Mouse (Mus musculus): Measurements from ENCODE around the gene Rrn3. TPM values are rescaled to one million over a fixed set of nuclear protein-coding genes. Genes with fewer than 3 reads are reported as not detected.
"Not testable (repeated sequence)": the region's sequence is repeated elsewhere in the genome, so short reads cannot be mapped to it uniquely, and the experiment has no call there.

Gene Rrn3
- 31.8 and 33.0 TPM in 2 replicates for polyA plus RNA-seq (2012; rRNA removed)

DNA sequence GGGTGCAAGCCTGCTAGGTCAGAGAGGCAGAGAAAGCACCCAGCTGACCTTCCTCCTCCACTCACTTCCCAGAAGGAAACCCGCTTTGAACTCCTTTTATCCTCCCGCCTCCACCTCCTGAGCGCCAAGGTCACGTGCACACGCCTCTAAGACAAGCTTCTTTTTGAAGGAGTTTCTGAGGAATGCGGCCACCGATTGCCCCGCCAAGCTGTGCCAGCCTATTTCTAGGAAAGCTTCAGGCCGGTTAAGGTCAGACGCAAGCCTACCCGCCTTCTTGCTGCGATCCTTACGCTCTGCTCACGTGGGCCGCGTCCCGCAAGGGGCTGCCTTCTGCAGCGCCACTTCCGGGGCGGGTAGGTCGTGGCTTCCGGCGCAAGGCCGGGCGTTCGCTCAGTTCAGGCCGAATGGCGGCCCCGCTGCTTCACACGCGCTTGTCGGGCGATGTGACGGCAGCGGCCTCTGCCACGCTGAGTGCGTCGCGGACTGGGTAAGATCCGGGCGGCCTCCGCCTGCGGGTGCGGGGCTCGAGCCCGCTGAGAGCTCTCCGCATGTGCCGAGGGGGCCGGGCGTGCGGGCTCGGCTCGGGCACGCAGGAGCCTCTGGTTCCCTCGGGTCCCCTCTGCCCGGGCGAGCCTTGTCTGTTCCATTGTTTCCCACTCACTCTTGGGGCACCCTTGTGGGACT is at the start of gene Rrn3:
TSS of gene Rrn3 (plus strand) at position 356 of the 684 bp plus-strand sequence.
- peak; percentile 82 to 91 for DNase-seq (ENCODE audit: extremely low spot score in 1 of 2, low spot score in 1 of 2)

- no peak for DNase-seq (ENCODE audit: extremely low spot score in 1 of 2, low spot score in 1 of 2)
Observed at GRCm38 (mm10) chr16:13732786-13733185, 47.7 kb upstream of the Rrn3 start.

DNA sequence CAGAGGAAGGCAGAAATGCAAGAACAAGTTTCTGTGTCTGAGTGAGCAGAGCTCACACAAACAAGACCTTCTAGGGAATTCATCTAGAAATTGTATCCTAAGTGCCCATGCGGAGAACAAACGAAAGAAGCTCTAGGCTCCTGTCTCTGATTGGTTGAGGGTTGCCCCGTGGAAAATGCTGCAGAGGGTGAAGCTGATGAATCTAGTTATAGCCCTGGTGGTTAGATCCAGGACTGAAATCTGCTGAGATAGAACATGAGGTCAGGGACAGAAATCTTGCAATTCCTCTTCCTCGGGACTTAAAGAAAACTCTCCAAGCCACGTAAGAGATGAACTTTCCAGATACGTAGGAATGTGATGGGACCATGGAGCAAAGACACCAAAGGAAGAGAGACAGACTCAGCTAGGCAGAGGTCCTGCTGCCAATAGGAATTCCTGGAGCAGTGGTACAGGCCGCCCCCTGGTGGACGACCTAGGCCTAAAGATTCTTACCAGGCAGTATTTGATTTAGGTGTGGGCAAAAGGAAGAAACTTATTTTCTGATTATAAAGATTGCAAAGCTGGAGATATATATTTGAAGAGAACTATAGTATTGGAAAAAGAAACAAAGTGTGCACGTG is 46.9 kb upstream of the Rrn3 start:
- peak; percentile 28 to 88 for DNase-seq (ENCODE audit: extremely low spot score in 1 of 2, low spot score in 1 of 2)

GRCm38 (mm10) chr16:13735977-13736376 is 44.5 kb upstream of the Rrn3 start:
- DNase-seq (ENCODE audit: extremely low spot score in 1 of 2, low spot score in 1 of 2), result no peak

DNA sequence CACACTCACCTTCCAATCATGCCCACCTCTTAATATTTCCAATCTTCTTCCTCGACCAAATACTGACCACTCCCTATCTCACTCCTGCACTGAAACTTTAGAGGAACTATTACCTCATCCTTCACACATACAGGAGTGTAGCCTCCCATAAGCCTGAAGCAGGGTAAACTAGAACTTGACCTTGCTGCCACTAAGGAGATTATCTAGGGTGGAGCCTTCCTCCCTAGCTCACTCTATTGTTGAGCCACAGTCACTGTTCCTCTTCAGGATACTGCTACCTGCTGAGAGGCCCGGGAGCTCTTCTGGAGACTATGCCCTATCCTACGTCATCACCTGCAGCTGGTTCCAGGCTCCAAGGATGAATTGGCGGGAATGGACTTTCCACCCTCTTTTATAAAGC is 41.5 kb upstream of the Rrn3 start:
- not testable (repeated sequence) for DNase-seq (ENCODE audit: extremely low spot score in 1 of 2, low spot score in 1 of 2)

DNA sequence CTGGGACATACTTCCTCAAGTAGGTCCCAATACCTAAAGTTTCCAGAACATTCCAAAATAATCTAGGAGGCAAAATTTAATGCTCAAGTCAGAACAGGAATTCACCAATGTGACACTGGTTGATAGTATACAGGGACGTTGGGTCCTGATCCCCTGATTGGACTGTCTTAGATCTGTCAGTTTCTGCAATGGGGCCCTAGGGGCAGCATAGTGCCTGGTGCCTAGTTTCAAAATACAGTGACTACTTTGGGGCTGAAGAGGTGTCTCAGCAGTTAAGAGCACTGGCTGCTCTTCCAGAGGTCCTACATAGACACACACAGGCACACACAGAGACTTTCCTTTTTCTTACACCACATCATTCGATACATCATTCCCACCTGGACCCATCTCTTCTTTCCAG is 39.7 kb upstream of the Rrn3 start:
- no peak for DNase-seq (ENCODE audit: extremely low spot score in 1 of 2, low spot score in 1 of 2)

- no peak for DNase-seq (ENCODE audit: extremely low spot score in 1 of 2, low spot score in 1 of 2)
Observed at GRCm38 (mm10) chr16:13747708-13748107, 32.8 kb upstream of the Rrn3 start.

DNA sequence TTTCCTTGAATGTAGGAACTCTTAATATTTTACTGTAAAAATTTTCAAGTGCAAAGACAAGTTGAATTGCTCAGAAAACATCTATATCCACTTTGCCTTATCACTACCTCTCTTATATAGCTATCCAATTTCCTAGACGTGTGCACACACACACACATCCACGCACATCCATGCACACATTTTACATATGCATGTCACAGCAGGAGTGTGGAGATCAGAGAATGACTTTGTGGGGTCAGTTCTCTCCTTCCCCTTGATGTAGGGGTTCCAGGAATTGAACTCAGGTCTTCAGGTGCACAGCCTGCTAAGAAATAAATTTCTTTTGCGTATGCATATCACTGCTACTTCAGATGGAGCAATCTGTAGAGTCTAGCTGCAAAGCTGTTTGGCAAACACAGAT is 32.4 kb upstream of the Rrn3 start:
- DNase-seq (ENCODE audit: extremely low spot score in 1 of 2, low spot score in 1 of 2), result no peak

DNA sequence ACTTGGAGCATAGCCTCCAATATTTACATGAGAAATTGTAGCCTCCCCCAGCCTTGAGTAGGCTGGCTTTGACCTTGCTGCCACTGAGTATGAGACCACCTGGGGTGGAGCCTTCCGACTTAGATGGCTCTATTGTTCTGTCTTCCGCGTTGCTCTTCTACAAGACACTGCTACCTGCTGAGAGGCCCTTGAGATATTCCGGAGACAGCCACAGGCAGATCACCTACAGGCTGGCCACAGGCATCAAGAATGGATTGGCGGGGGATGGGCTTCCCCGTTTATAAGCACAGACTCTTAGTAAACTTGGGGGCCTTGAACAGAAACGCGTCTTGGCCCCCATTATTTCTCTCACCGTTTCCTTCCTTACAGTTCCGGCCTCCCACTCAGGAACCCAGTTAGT is 31.7 kb upstream of the Rrn3 start:
- DNase-seq (ENCODE audit: extremely low spot score in 1 of 2, low spot score in 1 of 2), result not testable (repeated sequence)

DNA sequence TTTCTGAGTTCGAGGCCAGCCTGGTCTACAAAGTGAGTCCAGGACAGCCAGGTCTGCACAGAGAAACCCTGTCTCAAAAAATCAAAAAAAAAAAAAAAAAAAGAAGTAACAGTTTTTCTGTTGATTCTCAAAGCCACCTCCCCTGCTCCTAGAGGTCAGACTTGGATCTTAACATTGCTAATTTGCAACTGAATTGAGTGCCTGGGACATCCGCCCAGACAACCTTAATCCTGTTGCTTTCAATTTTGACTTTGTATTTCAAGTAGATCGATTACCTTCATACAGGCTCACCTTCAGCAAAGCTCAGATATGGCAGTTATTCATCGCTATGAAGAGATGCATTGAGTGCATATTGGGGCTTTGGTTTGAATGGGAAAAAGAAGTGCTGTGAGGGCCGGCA is 31.2 kb upstream of the Rrn3 start:
- no peak for DNase-seq (ENCODE audit: extremely low spot score in 1 of 2, low spot score in 1 of 2)

DNA sequence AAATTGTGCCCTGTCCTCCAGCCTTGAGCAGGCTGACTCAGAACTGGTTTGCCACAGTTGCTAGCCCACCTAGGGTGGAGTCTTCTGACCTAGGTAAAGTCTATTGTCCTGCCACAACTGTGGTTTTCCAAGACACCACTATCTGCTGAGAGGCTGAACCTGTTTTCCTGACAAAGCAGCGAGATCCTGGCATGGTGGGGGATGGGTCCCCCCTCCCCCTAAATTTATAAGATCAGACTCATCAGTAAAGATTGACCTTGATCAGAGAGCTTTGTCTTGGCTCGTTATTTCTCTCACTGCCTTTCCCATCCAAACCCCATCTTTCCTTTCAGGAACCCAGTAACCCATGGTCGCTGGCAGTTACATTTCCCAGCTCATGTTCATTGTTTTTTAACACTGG is 30.5 kb upstream of the Rrn3 start:
- DNase-seq (ENCODE audit: extremely low spot score in 1 of 2, low spot score in 1 of 2), result no peak

GRCm38 (mm10) chr16:13750626-13751025 is 29.9 kb upstream of the Rrn3 start:
- DNase-seq (ENCODE audit: extremely low spot score in 1 of 2, low spot score in 1 of 2), result no peak

- no peak for DNase-seq (ENCODE audit: extremely low spot score in 1 of 2, low spot score in 1 of 2)
Observed at GRCm38 (mm10) chr16:13753986-13754385, 26.5 kb upstream of the Rrn3 start.

DNA sequence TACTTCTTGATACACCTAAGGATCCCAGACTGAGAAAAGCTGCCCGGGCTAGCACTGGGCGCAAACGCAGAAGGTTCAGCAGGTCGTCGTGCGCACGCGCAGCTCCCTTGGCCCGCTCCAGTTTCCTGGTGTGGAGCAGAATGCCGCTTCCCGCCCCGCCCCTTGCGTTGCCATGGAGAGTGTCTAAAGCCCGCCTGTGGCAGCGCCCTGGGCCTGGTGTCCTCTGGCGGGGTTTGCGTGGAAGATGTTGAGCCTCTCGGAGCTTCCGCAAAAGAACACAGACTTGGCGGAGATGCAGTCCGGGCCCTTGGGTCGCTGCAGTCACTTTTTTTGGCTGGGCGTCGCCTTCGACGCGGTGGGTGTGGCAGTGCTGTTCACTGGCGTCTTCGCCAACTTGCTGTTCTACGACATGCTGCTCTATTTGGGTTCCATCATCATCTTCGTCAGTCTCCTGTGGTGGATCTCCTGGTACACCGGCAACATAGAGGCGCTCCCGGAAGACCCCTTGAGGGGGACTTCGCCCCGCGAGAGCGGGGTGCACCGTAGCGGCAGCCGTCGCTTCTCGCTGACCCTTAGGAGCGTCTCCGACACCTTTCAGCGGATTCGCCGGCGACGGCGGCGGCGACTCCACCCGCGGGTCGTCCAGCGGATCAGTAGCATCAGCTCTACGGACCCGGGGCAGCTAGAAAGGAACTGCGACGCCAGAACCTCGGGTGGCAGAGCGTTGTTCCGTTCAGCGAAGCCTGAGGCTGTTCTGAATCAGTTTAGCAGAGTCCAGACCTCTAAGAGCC is 25.9 kb upstream of the Rrn3 start:
- peak; percentile 76 to 94 for DNase-seq (ENCODE audit: extremely low spot score in 1 of 2, low spot score in 1 of 2)

GRCm38 (mm10) chr16:13757823-13758222 is 22.7 kb upstream of the Rrn3 start:
- DNase-seq (ENCODE audit: extremely low spot score in 1 of 2, low spot score in 1 of 2), result no peak

DNA sequence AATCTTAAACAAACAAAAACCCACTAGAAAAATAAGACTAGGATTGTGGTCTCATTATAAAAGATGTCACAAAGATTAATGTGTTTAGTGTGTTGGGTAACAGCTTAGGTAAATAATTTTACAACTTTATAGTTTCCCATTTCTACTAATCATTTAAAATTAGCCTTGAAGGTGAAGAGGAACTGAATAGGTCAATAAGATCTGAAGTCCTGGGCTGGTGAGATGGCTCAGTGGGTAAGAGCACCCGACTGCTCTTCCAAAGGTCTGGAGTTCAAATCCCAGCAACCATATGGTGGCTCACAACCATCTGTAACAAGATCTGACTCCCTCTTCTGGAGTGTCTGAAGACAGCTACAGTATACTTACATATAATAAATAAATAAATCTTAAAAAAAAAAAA is 17.7 kb upstream of the Rrn3 start:
- not testable (repeated sequence) for DNase-seq (ENCODE audit: extremely low spot score in 1 of 2, low spot score in 1 of 2)

GRCm38 (mm10) chr16:13764519-13764918 is 16.0 kb upstream of the Rrn3 start:
- DNase-seq (ENCODE audit: extremely low spot score in 1 of 2, low spot score in 1 of 2), result no peak

DNA sequence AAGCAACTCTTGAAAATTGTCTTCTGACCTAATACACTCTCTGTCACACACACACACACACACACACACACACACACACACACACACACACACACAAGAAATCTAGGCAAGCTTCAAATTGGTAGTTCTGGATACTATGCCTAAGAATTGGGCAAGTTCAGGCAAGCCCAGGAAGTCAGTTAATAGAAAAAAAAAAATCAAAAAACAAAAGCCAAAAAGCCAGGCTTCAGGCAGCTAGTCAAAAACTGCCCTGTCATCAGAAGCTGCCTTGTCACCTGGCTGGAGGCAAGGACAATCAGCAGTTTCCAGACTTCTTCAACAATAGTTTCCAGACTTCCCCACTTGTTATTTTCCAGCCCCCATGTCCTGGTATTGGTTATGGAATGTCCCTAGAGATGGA is 14.1 kb upstream of the Rrn3 start:
- no peak for DNase-seq (ENCODE audit: extremely low spot score in 1 of 2, low spot score in 1 of 2)

- not testable (repeated sequence) for DNase-seq (ENCODE audit: extremely low spot score in 1 of 2, low spot score in 1 of 2)
Observed at GRCm38 (mm10) chr16:13771603-13772002, 8.9 kb upstream of the Rrn3 start.

DNA sequence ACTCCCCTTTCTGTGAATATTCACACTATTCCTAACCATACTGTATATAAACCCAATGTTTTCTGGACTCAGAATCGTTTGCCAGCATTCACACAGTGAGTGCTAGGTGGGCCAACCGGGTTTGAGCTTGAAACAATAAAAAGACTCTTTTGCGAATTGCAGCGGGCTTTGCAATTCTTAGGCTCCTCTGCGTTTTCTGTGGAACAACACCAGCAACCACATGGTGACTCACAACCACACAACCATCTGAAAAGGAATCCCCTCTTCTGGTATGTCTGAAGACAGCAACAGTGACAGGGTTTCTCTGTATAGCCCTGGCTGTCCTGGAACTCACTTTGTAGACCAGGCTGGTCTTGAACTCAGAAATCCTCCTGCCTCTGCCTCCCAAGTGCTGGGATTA is 8.5 kb upstream of the Rrn3 start:
- DNase-seq (ENCODE audit: extremely low spot score in 1 of 2, low spot score in 1 of 2), result not testable (repeated sequence)

DNA sequence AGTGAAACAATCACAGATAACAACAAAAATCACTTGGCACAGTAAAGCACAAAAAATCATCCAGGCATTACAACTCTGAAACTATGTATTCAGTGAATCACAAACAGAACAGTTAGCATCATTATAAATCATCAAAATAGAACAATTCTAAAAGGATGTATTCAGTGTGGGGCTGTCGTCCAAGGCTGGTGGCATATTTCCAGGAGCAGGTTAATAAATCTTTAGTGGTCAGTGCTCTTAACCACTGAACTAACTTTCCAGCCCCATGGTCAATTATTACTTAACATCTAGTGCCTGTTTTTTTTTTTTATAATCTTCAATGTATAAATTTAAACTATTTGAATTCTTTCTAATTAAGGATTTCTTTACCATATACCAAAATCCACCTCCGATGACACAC is 6.5 kb upstream of the Rrn3 start:
- not testable (repeated sequence) for DNase-seq (ENCODE audit: extremely low spot score in 1 of 2, low spot score in 1 of 2)

DNA sequence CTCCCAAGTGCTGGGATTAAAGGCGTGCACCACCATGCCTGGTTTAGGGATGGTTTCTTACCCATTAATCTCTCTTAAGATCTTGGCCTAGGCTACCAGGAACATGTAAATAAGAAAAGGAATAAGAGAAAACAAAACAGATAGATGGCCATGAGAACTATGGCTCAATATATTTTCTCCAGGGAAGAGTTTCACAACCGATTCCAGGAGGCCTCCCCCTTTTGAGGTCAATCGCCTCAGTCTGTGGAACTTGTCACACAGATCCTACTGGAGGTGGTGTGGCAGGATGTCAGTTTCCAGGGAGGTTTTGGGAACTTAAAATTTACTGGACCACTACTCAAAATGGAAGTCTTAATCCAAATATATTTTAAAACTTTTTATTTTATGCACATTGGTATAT is 5.9 kb upstream of the Rrn3 start:
- DNase-seq (ENCODE audit: extremely low spot score in 1 of 2, low spot score in 1 of 2), result not testable (repeated sequence)
